In genomic region chr12:77790891-77791672, GRCm38 (mm10) we compare ENCODE assay signal across 10 mouse cellular contexts.
DNase-seq lines count a peak whose midpoint lies in the region; ATAC-seq and TF ChIP-seq lines count a peak whose summit lies in the region.
"Had no signal": no experiment of that assay in that cellular context is flagged by ENCODE, and none has a peak within 500 bp of the region (broad histone marks: within the 10 kb centered on the region; RNA-seq: fewer than 3 reads in every experiment).

No protein-coding gene starts in this region.

- peaks cover 9% of the 10 kb centered on the region; the same call in 1 of the 2 replicates for H3K4me1 ChIP-seq in midbrain, postnatal 0 days (ENCODE audit: insufficient read depth, low read length)
- peaks cover 28% of the 10 kb centered on the region for H3K4me1 ChIP-seq in midbrain, embryonic 10.5 days
- no peaks in the 10 kb centered on the region; the same call in 1 of the 2 replicates for H3K4me1 ChIP-seq in lung, postnatal 0 days (ENCODE audit: insufficient read depth, low read depth, low read length)
- peaks cover 19% of the 10 kb centered on the region for H3K4me1 ChIP-seq in midbrain, embryonic 15.5 days

- no peak overlapping the region for H3K4me3 ChIP-seq in midbrain, postnatal 0 days (ENCODE audit: low read depth, low read length)
- no peak overlapping the region for H3K4me3 ChIP-seq in midbrain, embryonic 10.5 days
- 0 out of 2 replicates have a peak overlapping the region, but pooled peaks have one; percentile 12 for H3K4me3 ChIP-seq in lung, postnatal 0 days (ENCODE audit: low read depth, low read length)
- H3K4me3 ChIP-seq in midbrain, embryonic 15.5 days, result no peak overlapping the region
- H3K4me3 ChIP-seq: heart, embryonic 13.5 days; neural tube, embryonic 12.5 days had no signal

- no peak for TF ChIP-seq POLR2A in brain, embryonic 14.5 days (IDR thresholded peaks at IDR 0.05; ENCODE audit: borderline replicate concordance, extremely low read depth, insufficient read depth, insufficient read length, poor library complexity, severe bottlenecking)

- no peak overlapping the region for H3K27ac ChIP-seq in midbrain, postnatal 0 days (ENCODE audit: low read depth, low read length)
- no peak overlapping the region for H3K27ac ChIP-seq in midbrain, embryonic 10.5 days (replicated peaks)
- H3K27ac ChIP-seq in lung, postnatal 0 days (ENCODE audit: low read length), result no peak overlapping the region
- no peak overlapping the region for H3K27ac ChIP-seq in midbrain, embryonic 15.5 days
- H3K27ac ChIP-seq: heart, embryonic 13.5 days; neural tube, embryonic 12.5 days had no signal

- ATAC-seq in midbrain, postnatal 0 days (ENCODE audit: low FRiP score), result no peak
- peak; percentile 30 for ATAC-seq in lung, postnatal 0 days
- ATAC-seq in midbrain, embryonic 15.5 days (replicated peaks), result no peak

- TF ChIP-seq EP300 in lung, postnatal 0 days (IDR thresholded peaks at IDR 0.05), result no peak

- H3K4me2 ChIP-seq in midbrain, postnatal 0 days (ENCODE audit: low read depth, low read length, poor library complexity, severe bottlenecking), result no peak overlapping the region
- peak overlapping the region; percentile 17 for H3K4me2 ChIP-seq in lung, postnatal 0 days (replicated peaks; ENCODE audit: low read depth, low read length)
- H3K4me2 ChIP-seq in midbrain, embryonic 15.5 days, result no peak overlapping the region
- H3K4me2 ChIP-seq: heart, embryonic 13.5 days had no signal

- TF ChIP-seq CTCF in midbrain, postnatal 0 days (IDR thresholded peaks at IDR 0.05), result no peak
- no peak for TF ChIP-seq CTCF in brain, embryonic 14.5 days (IDR thresholded peaks at IDR 0.05; ENCODE audit: borderline replicate concordance, extremely low read depth, insufficient read depth, insufficient read length)
- TF ChIP-seq CTCF in lung, postnatal 0 days (IDR thresholded peaks at IDR 0.05), result no peak

- H3K9me3 ChIP-seq in midbrain, postnatal 0 days (ENCODE audit: low read length), result no peaks in the 10 kb centered on the region
- H3K9me3 ChIP-seq in midbrain, embryonic 10.5 days (replicated peaks), result no peaks in the 10 kb centered on the region
- H3K9me3 ChIP-seq in lung, postnatal 0 days (ENCODE audit: low read length), result no peaks in the 10 kb centered on the region
- H3K9me3 ChIP-seq in midbrain, embryonic 15.5 days, result no peaks in the 10 kb centered on the region
- H3K9me3 ChIP-seq: heart, embryonic 13.5 days; neural tube, embryonic 12.5 days had no signal

- 77% methylated on average over 13 of the region's 13 CpGs for WGBS in midbrain, postnatal 0 days
- 88% methylated on average over 13 of the region's 13 CpGs for WGBS in midbrain, embryonic 10.5 days
- 52% methylated on average over 13 of the region's 13 CpGs for WGBS in lung, postnatal 0 days
- WGBS in midbrain, embryonic 15.5 days, result 77% methylated on average over 13 of the region's 13 CpGs

- intact Hi-C loops in heart, postnatal 14 days (cut with DNase I), result no loop called here

- H3K27me3 ChIP-seq in midbrain, postnatal 0 days (ENCODE audit: insufficient read depth, low read length), result no peaks in the 10 kb centered on the region
- peaks cover 38% of the 10 kb centered on the region for H3K27me3 ChIP-seq in midbrain, embryonic 10.5 days (ENCODE audit: low read depth, poor library complexity, severe bottlenecking)
- no peaks in the 10 kb centered on the region for H3K27me3 ChIP-seq in lung, postnatal 0 days (replicated peaks; ENCODE audit: insufficient read depth, low read length)
- H3K27me3 ChIP-seq in midbrain, embryonic 15.5 days (replicated peaks), result no peaks in the 10 kb centered on the region; the same call in 1 of the 2 replicates
- H3K27me3 ChIP-seq: heart, embryonic 13.5 days; neural tube, embryonic 12.5 days had no signal

- H3K36me3 ChIP-seq in midbrain, postnatal 0 days (ENCODE audit: insufficient read depth, low read length), result no peaks in the 10 kb centered on the region
- no peaks in the 10 kb centered on the region for H3K36me3 ChIP-seq in midbrain, embryonic 10.5 days
- no peaks in the 10 kb centered on the region for H3K36me3 ChIP-seq in lung, postnatal 0 days (ENCODE audit: insufficient read depth, low read length)
- no peaks in the 10 kb centered on the region for H3K36me3 ChIP-seq in midbrain, embryonic 15.5 days (replicated peaks)
- H3K36me3 ChIP-seq: heart, embryonic 13.5 days; neural tube, embryonic 12.5 days had no signal

- no peak overlapping the region for H3K9ac ChIP-seq in midbrain, postnatal 0 days (replicated peaks; ENCODE audit: low read length, poor library complexity, severe bottlenecking)
- H3K9ac ChIP-seq in lung, postnatal 0 days (replicated peaks; ENCODE audit: low read depth), result no peak overlapping the region
- H3K9ac ChIP-seq in midbrain, embryonic 15.5 days, result no peak overlapping the region
- H3K9ac ChIP-seq: heart, embryonic 13.5 days; neural tube, embryonic 12.5 days had no signal

- peak; percentile 68 for DNase-seq in midbrain, postnatal 0 days (ENCODE audit: low spot score)
- no peak for DNase-seq in midbrain, embryonic 10.5 days (ENCODE audit: low spot score)
- peak; percentile 54 for DNase-seq in brain, embryonic 14.5 days (ENCODE audit: low read depth)
- peak; percentile 65 to 73 for DNase-seq in heart, postnatal 14 days
- peak; percentile 57 for DNase-seq in lung, postnatal 0 days (ENCODE audit: low spot score)
- no peak for DNase-seq in B cell, adult 2 months
- DNase-seq in layer of hippocampus, adult 8-10 months (ENCODE audit: low spot score in 2 of 2), result no peak

Comparison
In these comparisons a context has a peak if more than half of its experiments do, and no peak if none do; other contexts are left out.
1. DNase-seq: peak in midbrain, postnatal 0 days (single experiment), brain, embryonic 14.5 days (single experiment), heart, postnatal 14 days (2 of 2) and lung, postnatal 0 days (single experiment); none in midbrain, embryonic 10.5 days (single experiment), B cell, adult 2 months (0 of 2) and layer of hippocampus, adult 8-10 months (0 of 2).